Mouse (Mus musculus): ENCODE results near the gene Spdef. TPM values are rescaled to one million over a fixed set of nuclear protein-coding genes. Genes with fewer than 3 reads are reported as not detected.

Spdef gene
- polyA plus RNA-seq, 1 experiment from 2014 or later = 2.2 TPM

GRCm38 (mm10) chr17:27673945-27674344 lies 54.8 kb downstream of the Spdef start:
- no peak for ATAC-seq (ENCODE audit: borderline replicate concordance, extremely low read depth, low FRiP score, low TSS enrichment)
- H3K9ac ChIP-seq = no peak overlapping the region
- H3K4me3 ChIP-seq = no peak overlapping the region
- 80% methylated on average over 7 of the region's 7 CpGs for WGBS
- H3K36me3 ChIP-seq = no peaks in the 10 kb centered on the region
- no peaks in the 10 kb centered on the region for H3K4me1 ChIP-seq
- no peaks in the 10 kb centered on the region for H3K9me3 ChIP-seq
- no peaks in the 10 kb centered on the region for H3K27me3 ChIP-seq
- no peak overlapping the region for H3K27ac ChIP-seq
- no peak overlapping the region for H3K4me2 ChIP-seq

- no peak overlapping the region for H3K4me3 ChIP-seq
- no peaks in the 10 kb centered on the region for H3K36me3 ChIP-seq
- 75% methylated on average over 6 of the region's 6 CpGs for WGBS
- no peak overlapping the region for H3K4me2 ChIP-seq
- no peaks in the 10 kb centered on the region for H3K9me3 ChIP-seq
- ATAC-seq (ENCODE audit: borderline replicate concordance, extremely low read depth, low FRiP score, low TSS enrichment) = no peak
- no peak overlapping the region for H3K9ac ChIP-seq
- no peaks in the 10 kb centered on the region for H3K4me1 ChIP-seq
- no peak overlapping the region for H3K27ac ChIP-seq
- no peaks in the 10 kb centered on the region for H3K27me3 ChIP-seq
Observed at GRCm38 (mm10) chr17:27671720-27672119, 57.0 kb downstream of the Spdef start.

Other genes starting within 250 kb of the Spdef start
- gene Grm4, start 207.6 kb downstream of the Spdef start, polyA plus RNA-seq (2015; fragmentation: Nextera tagmentation; extraction: Ambion mirVana) = 0.06 and 0.07 TPM in 2 replicates
- 238 and 240 TPM in 2 replicates for gene Hmga1, start 172.5 kb downstream of the Spdef start, polyA plus RNA-seq (2015; fragmentation: Nextera tagmentation; extraction: Ambion mirVana)
- gene AI413582, start 163.2 kb downstream of the Spdef start, polyA plus RNA-seq (2015; fragmentation: Nextera tagmentation; extraction: Ambion mirVana) = 20.1 and 21.4 TPM in 2 replicates
- gene Nudt3, start 105.5 kb downstream of the Spdef start, polyA plus RNA-seq (2015; fragmentation: Nextera tagmentation; extraction: Ambion mirVana) = 92.0 and 95.9 TPM in 2 replicates
- gene RPS10-NUDT3, start 93.7 kb downstream of the Spdef start, polyA plus RNA-seq (2015; fragmentation: Nextera tagmentation; extraction: Ambion mirVana) = not detected in 2 replicates
- gene Rps10, start 92.3 kb downstream of the Spdef start, polyA plus RNA-seq (2015; fragmentation: Nextera tagmentation; extraction: Ambion mirVana) = 868 and 923 TPM in 2 replicates
- 0.61 and 0.93 TPM in 2 replicates for gene Pacsin1, start 73.4 kb downstream of the Spdef start, polyA plus RNA-seq (2015; fragmentation: Nextera tagmentation; extraction: Ambion mirVana)
- gene D17Wsu92e, start 91.7 kb upstream of the Spdef start, polyA plus RNA-seq (2015; fragmentation: Nextera tagmentation; extraction: Ambion mirVana) = 15.9 and 16.8 TPM in 2 replicates
- gene Snrpc, start 109.2 kb upstream of the Spdef start, polyA plus RNA-seq (2015; fragmentation: Nextera tagmentation; extraction: Ambion mirVana) = 320 and 343 TPM in 2 replicates
- 3.5 and 4.8 TPM in 2 replicates for gene Uhrf1bp1, start 127.5 kb upstream of the Spdef start, polyA plus RNA-seq (2015; fragmentation: Nextera tagmentation; extraction: Ambion mirVana)
- 17.1 and 19.3 TPM in 2 replicates for gene Anks1, start 180.4 kb upstream of the Spdef start, polyA plus RNA-seq (2015; fragmentation: Nextera tagmentation; extraction: Ambion mirVana)
- 68.6 and 73.5 TPM in 2 replicates for gene Taf11, start 180.9 kb upstream of the Spdef start, polyA plus RNA-seq (2015; fragmentation: Nextera tagmentation; extraction: Ambion mirVana)

Measured in lung, embryonic 15.5 days (tissue).